Mouse (Mus musculus): Measurements from ENCODE around the gene Pop7. TPM values are rescaled to one million over a fixed set of nuclear protein-coding genes. Genes with fewer than 3 reads are reported as not detected.

The Pop7 gene
- total RNA-seq, 2 experiments from 2014 or later: 16.6 to 19.2 TPM

DNA sequence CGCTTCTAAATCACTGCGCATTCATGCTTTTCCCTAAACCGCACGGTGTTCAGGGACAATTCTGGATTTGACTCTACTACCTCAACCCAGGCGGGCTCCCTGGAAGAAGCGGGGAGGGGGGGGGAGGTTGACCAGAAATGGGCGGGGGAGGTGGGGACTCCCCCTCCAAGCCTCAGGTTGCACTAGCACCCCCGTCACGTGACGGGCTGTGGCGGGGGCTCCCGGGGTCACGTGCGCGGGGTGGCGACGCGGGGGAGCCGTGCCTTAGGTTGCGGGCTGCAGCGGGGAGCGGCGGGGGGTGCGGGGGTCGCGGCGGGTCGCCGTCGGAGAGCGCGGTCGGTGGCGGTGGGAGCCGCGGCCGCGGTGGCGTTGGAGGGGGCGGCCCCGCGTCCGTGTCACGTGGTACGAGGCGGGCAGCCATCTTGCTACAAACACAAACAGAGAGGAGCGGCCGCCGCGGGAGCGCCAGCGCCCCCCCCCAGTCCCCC lies 7.7 kb upstream of the Pop7 start:
- DNase-seq: peak; percentile 87 to 89
- intact Hi-C loops (cut with DNase I): no loop called here

DNA sequence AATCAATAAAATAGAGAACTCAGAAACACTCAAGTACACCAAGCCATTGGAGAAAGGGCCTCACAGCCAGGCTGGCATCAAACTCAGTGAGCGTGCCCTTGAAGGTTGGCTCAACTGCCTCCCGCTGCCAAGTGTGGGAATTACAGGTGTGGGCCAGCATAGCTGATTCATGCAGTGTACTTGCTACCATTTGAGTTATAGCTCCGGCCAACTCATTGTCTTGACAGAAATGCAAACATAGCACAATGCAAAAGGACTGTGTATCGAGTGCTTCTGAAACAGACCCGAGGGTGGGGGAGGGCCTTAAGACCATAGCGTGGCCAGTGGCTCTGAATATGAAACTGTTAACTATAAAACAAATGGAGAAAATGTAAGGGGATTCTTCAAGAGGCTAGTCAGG lies 1.7 kb upstream of the Pop7 start:
- intact Hi-C loops (cut with DNase I): loop anchor here (5.0 kb wide), 2 partner anchors 172 to 212 kb away; partner anchors contain the start of genes Slc12a9 and Ufsp1
- DNase-seq: no peak

GRCm38 (mm10) chr5:137502667-137503110 lies 371 bp upstream of the Pop7 start:
- peak; percentile 92 for DNase-seq
- intact Hi-C loops (cut with DNase I): loop anchor here (5.0 kb wide), 2 partner anchors 170 to 210 kb away; partner anchors contain the start of genes Slc12a9 and Ufsp1

- intact Hi-C loops (cut with DNase I): loop anchor here (5.0 kb wide), 2 partner anchors 168 to 208 kb away; partner anchors contain the start of genes Slc12a9 and Ufsp1
- no peak for DNase-seq
Measured at GRCm38 (mm10) chr5:137500186-137500585, 2.1 kb downstream of the Pop7 start.

DNA sequence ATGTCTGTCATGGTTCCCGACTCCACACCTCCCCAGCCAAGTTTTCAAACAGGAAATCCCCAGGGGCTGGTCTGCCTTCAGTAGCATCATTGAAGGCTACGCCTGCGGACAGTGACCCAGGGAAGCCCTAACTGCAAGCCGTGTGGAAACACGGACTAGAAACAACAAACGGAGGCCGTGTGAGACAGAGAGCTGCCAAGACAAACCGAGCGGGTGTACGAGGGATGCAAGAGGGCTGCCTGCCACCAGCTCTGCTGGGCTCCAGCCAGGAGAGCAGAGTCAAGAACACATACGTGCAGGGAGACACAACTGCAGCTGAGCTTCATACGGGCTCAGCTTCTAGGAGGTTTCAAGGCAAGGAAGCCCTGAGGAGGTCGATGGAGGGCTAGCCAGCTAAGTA lies 8.5 kb downstream of the Pop7 start:
- peak; percentile 54 to 64 for DNase-seq
- intact Hi-C loops (cut with DNase I): no loop called here

- peak; percentile 71 to 76 for DNase-seq
- intact Hi-C loops (cut with DNase I): no loop called here
Measured at GRCm38 (mm10) chr5:137491559-137491958, 10.8 kb downstream of the Pop7 start.

GRCm38 (mm10) chr5:137487616-137488015 lies 14.7 kb downstream of the Pop7 start:
- intact Hi-C loops (cut with DNase I): no loop called here
- DNase-seq: no peak

DNA sequence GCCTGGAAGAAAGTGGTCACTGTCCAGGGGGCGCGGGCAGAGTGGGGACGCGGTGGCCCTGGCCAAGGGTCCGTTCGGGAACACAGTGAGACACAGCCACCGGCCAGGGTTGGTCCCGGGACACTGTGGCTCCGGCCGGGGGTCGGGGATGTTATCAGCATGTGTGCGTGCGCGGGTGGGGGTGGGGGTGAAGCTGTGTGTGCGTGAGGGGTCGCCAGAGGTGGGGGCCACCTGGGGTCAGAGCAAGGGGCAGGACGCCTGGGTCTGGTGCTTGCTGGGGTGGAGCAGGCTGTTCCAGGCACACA lies 16.5 kb downstream of the Pop7 start:
- intact Hi-C loops (cut with DNase I): no loop called here
- DNase-seq: no peak

- DNase-seq: no peak
- intact Hi-C loops (cut with DNase I): no loop called here
Measured at GRCm38 (mm10) chr5:137485071-137485850, 17.1 kb downstream of the Pop7 start.

DNA sequence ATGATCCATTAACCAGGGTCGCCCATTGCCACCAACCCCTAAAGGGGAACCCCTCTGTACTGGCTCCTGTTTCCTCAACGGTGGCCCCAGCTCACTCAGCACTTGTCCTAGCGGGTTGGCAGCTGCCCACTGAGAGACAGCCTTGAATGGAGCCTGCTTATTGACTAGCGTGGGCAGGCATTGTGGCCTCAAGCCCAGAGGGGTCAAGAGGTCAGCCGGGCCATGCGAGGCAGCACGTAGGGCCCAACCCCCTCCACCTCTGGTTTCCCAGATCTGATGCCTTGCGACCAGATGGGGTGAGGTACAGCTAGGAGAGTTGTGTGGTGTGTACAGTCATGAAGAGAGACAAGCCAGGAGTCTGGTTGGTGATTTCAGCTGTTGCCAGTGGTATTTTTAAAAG lies 20.4 kb downstream of the Pop7 start:
- intact Hi-C loops (cut with DNase I): loop anchor here (1.0 kb wide), 1 partner anchor 19 kb away; no protein-coding TSS in a partner anchor
- DNase-seq: no peak

DNA sequence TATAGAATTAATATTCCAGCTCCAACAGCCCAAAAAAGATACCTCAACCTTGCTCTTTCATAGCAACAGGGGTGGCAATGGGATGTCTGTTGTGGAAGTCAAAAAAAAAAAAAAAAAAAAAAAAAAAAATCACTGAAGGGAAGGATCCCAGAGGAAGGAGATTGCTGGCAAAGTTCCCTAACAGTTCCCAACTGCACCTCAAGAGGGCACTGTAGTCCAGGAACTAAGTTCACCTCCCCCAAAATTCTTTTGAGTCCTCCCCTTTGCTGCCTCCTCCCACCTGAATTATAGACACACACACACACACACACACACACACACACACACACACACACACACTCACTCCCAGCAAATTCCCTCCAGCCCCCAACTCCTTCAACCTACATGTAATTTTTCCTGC lies 21.2 kb downstream of the Pop7 start:
- intact Hi-C loops (cut with DNase I): loop anchor here (1.0 kb wide), 1 partner anchor 20 kb away; no protein-coding TSS in a partner anchor
- peak; percentile 83 to 92 for DNase-seq

GRCm38 (mm10) chr5:137476964-137477363 lies 25.4 kb downstream of the Pop7 start, which contains the start of gene Zan:
TSS of gene Zan (minus strand) at chr5:137477064.
- intact Hi-C loops (cut with DNase I): no loop called here

GRCm38 (mm10) chr5:137474351-137474750 lies 28.0 kb downstream of the Pop7 start:
- no peak for DNase-seq
- intact Hi-C loops (cut with DNase I): no loop called here

More at GRCm38 (mm10) chr5:137476964-137477363, 25.4 kb downstream of the Pop7 start, which contains the start of gene Zan:
- no peak for DNase-seq

- DNase-seq: no peak
- intact Hi-C loops (cut with DNase I): no loop called here
Measured at GRCm38 (mm10) chr5:137472252-137472904, 29.9 kb downstream of the Pop7 start.

- intact Hi-C loops (cut with DNase I): no loop called here
- no peak for DNase-seq
Measured at GRCm38 (mm10) chr5:137466946-137467345, 35.4 kb downstream of the Pop7 start.

- intact Hi-C loops (cut with DNase I): no loop called here
- peak; percentile 9 to 15 for DNase-seq
Measured at GRCm38 (mm10) chr5:137465049-137465448, 37.3 kb downstream of the Pop7 start.

DNA sequence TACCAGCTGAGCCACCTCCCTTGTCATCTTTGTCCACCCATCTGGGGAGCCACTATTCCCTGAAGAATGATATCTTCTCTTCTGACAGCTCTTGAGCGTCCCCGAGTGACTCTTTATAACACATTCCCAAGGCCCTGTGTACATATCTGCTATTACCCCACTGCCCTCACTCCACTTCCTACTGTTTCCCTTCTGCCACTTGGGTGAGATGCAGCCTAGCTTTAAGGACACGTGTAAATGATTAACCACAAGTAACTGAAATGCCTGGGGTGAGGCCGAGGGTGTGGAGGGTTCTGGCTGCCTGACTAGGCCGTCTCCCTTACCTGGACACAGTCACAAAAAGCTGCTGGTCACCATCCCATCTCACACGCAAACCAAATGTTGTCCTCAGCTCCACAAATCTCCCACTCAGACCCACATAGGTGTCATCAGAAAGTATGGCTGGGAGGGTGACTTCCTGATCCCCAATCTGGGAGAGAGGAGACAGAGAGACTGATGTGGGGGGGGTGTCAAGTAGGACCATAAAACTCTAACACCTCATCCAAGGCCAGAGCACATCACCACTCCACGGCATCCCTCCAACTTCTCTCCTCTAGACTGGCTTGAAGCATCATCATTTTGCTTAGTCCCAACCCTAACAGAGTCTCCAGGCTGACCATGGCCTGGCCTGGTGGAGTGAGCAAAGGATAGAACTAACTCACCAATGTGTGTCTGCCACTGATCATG lies 46.3 kb downstream of the Pop7 start:
- intact Hi-C loops (cut with DNase I): no loop called here
- no peak for DNase-seq

DNA sequence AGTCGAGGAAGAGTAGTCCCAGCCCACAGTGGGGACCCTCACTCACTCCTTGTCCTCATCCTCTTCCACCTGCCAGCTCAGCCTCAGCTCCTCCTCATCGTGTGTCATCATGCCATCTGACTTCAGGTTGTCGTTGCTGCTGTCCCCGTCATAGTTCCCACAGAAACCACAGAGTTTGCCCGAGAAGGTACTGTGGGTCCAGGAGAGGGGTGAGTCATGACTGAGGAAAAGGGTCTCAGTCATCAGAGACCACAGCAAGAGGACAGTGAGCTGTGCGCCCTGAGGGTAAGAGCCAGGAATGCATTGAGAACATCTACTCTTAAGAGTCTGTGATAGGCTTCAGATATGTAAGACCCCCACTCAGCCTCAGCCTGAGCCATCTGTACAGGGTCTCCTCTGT lies 47.1 kb downstream of the Pop7 start:
- no peak for DNase-seq
- intact Hi-C loops (cut with DNase I): no loop called here
